Mouse (Mus musculus): ENCODE results near the gene Pip5kl1.

The Pip5kl1 gene

DNA sequence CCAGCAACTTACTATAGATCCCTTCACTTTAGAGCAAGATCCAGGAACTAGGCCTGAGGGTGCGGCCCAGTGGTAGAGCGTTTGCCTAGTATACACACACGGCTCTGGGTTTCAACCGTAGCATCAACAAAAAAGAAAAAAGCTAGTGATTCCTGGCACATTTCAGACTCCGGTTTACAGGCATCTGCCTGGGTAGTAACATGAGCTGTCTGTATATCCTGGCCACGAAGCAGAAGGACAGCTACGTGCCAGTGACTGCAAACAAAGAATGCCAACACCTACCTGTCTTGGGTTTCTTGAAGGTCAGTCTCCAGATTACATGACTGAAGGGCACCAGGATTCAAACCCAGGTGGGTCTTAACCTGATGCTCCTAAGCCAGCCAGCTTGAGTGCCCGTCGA lies 25.4 kb upstream of the Pip5kl1 start:
- no peak for DNase-seq

- DNase-seq = no peak
Observed at GRCm38 (mm10) chr2:32549764-32550163, 24.8 kb upstream of the Pip5kl1 start.

GRCm38 (mm10) chr2:32551236-32551635 lies 23.4 kb upstream of the Pip5kl1 start:
- DNase-seq = no peak

- no peak for DNase-seq
Observed at GRCm38 (mm10) chr2:32553592-32554148, 20.9 kb upstream of the Pip5kl1 start.

- DNase-seq = no peak
Observed at GRCm38 (mm10) chr2:32555484-32555883, 19.1 kb upstream of the Pip5kl1 start.

- DNase-seq = no peak
Observed at GRCm38 (mm10) chr2:32556019-32556418, 18.6 kb upstream of the Pip5kl1 start.

- no peak for DNase-seq
Observed at GRCm38 (mm10) chr2:32559570-32559969, 15.0 kb upstream of the Pip5kl1 start.

GRCm38 (mm10) chr2:32566536-32567063 lies 8.0 kb upstream of the Pip5kl1 start:
- peak; percentile 56 for DNase-seq

DNA sequence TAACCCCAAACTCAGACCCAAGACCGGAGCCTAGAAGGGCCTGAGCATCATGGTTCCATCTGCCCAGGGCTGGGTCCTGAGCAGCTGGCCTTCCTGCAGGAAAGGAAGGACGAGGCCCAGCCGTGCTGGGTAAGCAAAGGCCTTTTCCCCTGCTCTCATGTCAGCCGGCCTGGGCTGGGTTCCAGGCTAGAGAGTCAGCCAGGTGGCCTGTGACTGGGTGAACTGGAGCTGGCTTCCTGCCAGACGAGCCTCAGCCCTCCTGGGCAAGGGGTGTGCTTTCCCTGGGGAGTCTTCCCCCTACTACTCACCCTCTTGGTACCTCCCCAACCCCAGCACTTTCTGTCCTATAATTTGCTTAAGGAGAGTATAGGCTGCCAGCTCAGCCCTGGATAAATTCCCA lies 6.4 kb upstream of the Pip5kl1 start:
- no peak for DNase-seq

DNA sequence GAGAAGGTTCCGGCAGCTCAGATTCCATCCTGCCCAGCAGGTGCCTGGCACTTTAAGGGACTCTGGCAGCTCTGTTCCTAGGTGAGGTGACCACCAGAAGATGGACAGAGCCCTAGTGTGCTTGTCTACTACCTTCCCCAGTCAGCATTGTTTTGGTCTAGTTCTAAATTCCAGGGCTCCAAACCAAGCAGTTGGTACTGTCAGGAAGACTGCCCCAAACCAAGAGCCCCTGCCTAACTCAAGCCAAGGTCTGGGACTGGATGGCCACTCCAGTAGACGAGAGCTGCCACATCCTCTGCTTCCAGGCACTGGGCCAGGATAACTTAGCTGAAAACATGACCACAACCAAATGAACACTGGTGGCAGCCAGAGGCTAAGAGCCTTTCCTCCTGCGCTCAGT lies 5.7 kb upstream of the Pip5kl1 start:
- no peak for DNase-seq

- peak; percentile 87 for DNase-seq
Observed at GRCm38 (mm10) chr2:32570698-32571494, 3.7 kb upstream of the Pip5kl1 start, which contains the start of gene Dpm2. TSS of gene Dpm2 (plus strand) at chr2:32570858.

- DNase-seq = no peak
Observed at GRCm38 (mm10) chr2:32572196-32572595, 2.4 kb upstream of the Pip5kl1 start.

GRCm38 (mm10) chr2:32574901-32575585 lies 446 bp downstream of the Pip5kl1 start:
- peak; percentile 69 for DNase-seq

GRCm38 (mm10) chr2:32575586-32576160 lies 1.1 kb downstream of the Pip5kl1 start, which contains the start of gene 9430097D07Rik:
TSS of gene 9430097D07Rik (minus strand) at chr2:32575684.
- DNase-seq = peak; percentile 71

DNA sequence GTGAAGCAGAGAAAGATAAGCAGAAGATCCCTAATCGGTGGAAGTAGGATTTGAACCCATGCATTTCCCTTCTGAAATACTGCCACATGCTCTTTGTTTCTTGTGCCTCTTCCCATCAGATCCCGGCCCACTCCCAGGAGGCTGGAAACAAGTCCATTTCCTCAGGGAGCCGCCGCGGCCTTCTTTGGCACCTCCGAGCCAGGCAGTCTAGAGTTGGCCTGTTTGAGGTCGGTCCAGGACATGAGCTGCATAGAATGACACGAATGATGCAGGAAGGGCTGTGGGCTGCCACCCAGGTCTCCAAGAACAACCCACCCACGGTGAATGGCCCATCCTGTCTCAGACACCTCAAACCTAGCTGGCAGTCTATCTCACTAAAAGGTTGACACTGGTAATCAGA lies 1.9 kb downstream of the Pip5kl1 start:
- no peak for DNase-seq

DNA sequence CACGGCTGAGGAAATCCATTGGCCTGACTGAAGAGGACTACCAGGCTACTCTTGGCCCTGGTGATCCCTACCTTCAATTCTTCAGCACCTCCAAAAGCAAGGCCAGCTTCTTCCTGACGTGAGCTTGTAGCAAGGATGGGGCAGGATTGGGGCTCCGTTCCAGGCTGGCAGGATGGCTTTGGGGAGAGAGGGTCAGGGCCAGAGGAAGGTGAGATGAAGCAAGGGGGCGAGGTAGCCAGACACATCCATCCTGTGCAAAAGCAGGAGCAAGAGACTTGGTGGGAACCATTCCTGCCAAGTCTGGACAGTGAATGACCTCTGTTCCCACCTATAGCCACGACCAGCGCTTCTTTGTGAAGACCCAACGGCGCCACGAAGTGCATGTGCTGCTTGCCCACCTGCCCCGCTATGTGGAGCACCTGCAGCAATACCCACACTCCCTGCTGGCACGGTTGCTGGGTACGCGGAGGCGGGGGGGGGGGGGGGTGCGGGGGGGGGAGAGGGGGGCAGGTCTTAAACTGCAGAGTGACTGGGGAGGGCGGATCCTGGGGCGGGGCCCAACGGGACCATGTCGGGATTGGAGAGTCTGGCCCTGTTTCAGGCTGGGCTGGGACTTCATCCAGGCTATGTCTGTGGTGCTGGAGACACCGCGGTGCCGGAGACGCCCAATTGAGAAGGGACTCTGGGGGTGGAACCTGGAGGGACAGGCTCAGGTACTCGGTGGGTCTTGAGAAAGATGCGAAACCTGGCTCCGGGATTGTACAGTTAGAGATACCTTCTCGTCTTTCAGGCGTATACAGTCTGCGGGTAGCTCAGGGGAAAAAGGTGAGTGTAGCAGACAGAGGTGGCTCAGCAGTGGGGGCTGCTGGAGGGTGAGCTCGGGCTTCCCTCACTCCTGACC lies 3.8 kb downstream of the Pip5kl1 start:
- peak; percentile 62 for DNase-seq

GRCm38 (mm10) chr2:32581450-32582095 lies 7.0 kb downstream of the Pip5kl1 start:
- DNase-seq = peak; percentile 64

DNA sequence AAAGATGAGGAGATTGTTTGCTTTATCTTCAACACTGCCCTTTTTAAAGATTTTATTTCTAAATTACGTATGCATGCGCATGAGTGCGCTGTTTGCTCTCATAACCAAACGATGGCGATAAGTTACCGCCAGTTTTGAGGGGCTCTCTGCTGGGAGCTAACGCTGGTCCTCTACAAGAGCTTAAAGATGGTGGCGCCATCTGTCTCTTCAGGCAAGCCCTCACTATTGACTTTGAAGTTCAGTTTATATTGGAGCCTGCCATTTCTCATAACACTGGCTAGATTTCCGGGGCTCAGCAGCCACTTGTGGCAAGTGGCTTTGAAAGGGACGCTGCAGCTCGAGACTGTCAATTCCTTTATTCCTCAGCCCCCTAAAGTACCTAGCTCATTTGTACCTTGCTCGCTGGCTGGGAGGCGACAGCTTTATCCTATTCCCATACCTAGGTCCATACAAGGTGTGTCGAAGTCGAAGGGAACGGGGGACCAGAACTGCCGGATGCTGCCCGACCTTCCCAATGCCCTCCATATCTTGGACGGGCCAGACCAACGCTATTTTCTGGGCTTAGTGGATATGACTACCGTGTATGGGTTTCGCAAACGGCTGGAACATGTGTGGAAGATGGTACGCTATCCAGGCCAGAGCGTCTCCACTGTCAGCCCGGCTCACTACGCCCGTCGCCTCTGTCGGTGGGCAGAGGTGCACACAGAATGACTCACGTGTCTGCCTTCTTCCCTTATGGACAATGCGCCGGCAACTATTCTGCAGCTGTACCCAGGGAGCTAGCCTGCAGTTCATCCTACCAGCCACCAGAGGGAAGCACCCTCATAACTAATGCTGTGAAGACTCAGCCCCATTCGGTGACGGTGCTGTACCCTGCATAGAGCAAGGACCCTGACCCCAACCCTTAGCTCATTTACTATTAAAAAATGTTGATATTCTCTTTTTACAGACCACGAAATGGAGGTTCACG lies 8.5 kb downstream of the Pip5kl1 start:
- DNase-seq = peak; percentile 73

DNA sequence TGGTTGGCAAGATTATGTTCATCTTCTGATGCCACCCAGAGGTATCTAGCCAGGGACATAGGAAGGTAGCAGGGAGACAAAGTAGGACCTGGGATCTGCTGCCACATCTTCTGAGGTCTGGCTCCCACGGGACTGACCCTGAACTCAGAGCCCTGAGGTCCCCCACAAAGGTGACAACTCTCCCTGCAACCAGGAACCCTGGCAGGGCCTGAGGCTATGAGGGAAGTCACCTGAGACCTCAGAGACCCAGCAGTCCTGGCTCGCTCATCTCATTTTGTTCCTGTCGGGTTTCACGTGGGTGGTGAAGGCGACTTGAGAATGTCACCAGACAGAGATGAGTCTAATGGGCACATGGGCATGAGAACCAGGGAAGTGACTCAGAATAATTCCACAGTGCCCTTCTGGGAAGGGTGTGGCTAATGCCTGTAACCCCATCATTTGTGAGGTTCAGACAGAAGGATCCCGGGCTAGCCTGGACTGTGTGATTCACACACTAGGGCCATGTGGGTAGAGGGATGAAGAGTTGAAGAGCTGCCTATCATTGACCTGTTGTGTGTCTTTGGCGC lies 10.6 kb downstream of the Pip5kl1 start:
- DNase-seq = no peak

DNA sequence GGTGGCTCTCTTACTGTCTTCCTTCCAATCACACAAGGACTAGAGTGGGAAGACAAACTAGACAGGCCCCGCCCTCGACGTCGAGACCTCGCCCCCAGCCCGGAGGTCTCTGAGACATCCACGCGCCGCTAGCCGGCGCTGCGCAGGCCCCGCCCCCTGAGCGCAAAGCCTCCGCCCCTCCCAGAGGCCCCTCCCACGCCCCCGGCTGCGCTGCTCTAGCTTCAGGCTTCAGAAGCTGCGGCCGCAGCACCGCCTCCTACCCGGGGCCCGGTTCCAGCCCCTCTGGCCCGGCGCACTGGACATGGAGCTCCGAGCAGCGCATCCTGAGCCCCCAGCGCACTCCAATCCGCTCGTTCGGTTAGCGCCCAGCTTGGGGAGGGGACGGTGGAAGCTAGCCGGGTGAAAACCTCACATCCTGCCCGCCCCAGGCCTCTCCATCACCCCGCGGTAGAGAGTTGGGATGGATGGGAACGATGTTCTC lies 12.3 kb downstream of the Pip5kl1 start, which contains the start of gene St6galnac4:
TSS of gene St6galnac4 (plus strand) at position 225 of the 481 bp plus-strand sequence.
- DNase-seq = peak; percentile 92
